Mouse (Mus musculus) liver, adult 10 weeks (tissue): ENCODE results near the gene Tff2. TPM values are rescaled to one million over a fixed set of nuclear protein-coding genes. Genes with fewer than 3 reads are reported as not detected.

Experiments used
- polyA plus RNA-seq: library from polyadenylated mRNA; stranded (reverse); fragments of 350-450 nt; fragmentation: Illumina TruSeq; extraction: RNeasy Lipid Tissue Mini Kit (QIAGEN cat#74804); gene quantifications from one replicate; pipeline ENCODE4 v1.2.3, GENCODE M21; 2014; ENCODE audit warnings: low read depth, low replicate concordance

Tff2 gene
- polyA plus RNA-seq, result not detected

GRCm38 (mm10) chr17:31144040-31145037 is at the start of gene Tff2:
Tff2 (minus strand) TSS chr17:31144282.

DNA sequence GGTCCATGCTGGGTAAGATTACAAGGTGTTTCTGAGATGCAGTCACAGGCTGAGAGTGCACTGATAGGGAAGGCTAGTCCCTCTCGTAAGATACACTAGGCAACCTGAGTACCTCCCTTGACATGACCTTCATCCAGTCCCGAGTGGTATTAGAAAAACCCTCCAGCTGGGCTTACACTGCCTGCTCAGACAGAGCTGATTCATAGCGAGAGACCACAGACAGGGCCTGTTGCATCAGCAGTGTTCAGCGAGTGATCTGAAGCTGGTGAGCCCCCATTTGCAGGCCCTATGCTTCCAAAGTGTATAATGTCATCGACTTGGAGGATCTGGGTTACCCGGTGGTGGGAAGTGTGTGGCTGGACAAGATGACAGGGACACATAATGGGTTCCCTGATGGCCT is 21.0 kb upstream of the Tff2 start, which contains the start of gene Tff1:
Gene Tff1 (minus strand): TSS at position 151 of the 400 bp plus-strand sequence.

DNA sequence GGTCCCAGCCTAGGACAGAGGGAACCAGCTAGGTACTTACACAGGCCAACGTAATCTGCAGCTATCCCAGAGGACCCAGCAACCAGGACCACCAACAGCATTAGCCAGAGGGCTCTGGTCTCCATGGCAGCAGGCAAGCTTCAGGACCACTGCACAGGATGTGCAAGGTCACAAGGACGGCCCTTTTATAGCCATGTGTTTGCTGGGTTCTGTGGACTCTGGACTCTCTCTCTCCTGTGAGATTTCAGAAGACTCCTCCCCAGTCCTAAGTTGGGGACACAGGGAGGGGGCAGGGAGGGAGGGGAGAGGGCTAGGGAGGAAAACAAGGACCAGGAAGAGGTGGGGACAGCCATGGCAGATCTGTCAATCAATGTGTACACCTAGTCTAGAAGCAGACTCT is 14.6 kb downstream of the Tff2 start, which contains the start of gene Tff3:
Gene Tff3 (minus strand): TSS at position 195 of the 400 bp plus-strand sequence.

Other genes with a start within 250 kb of the Tff2 start
- gene Glp1r, start 242.5 kb downstream of the Tff2 start, polyA plus RNA-seq, result not detected
- gene Umodl1, start 189.6 kb downstream of the Tff2 start, polyA plus RNA-seq, result not detected
- gene Abcg1, start 86.6 kb downstream of the Tff2 start, polyA plus RNA-seq, result 1.3 TPM
- gene Tff3, start 14.6 kb downstream of the Tff2 start, polyA plus RNA-seq, result not detected
- not detected for gene Tff1, start 21.0 kb upstream of the Tff2 start, polyA plus RNA-seq
- gene Tmprss3, start 54.7 kb upstream of the Tff2 start, polyA plus RNA-seq, result not detected
- gene Ubash3a, start 63.6 kb upstream of the Tff2 start, polyA plus RNA-seq, result not detected
- not detected for gene Rsph1, start 133.1 kb upstream of the Tff2 start, polyA plus RNA-seq
- 0.50 TPM for gene Slc37a1, start 142.5 kb upstream of the Tff2 start, polyA plus RNA-seq
- gene Pde9a, start 241.9 kb upstream of the Tff2 start, polyA plus RNA-seq, result 15.3 TPM